Mouse (Mus musculus) NIH3T3 (cell line): ENCODE measurements around the gene Ankrd12.
"Not testable (repeated sequence)": the region's sequence is repeated elsewhere in the genome, so short reads cannot be mapped to it uniquely, and the experiment has no call there.

Experiments
- DNase-seq: peaks from one replicate; pipeline ENCODE4 v3.0.0-alpha.2; 2012; ENCODE audit warnings: low read depth

Gene Ankrd12

DNA sequence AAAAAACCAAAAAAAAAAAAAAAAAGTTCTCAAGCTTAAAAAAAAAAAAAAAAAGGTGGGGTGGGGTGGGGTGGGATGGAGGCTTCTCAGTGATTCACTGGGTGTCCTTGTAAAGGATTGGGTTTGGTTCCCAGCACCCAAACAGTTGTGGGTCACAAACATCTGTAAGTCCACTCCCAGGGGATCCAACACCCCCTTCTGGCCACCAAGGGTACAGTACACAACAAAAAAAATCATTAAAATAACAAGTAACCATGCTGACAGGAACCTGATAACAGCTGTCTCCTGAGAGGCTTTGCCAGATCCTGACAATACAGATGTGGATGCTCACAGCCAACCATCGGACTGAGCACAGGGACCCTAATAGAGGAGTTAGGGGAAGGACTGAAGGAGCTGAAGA lies 7.6 kb upstream of the Ankrd12 start:
- peak; percentile 18 for DNase-seq

DNA sequence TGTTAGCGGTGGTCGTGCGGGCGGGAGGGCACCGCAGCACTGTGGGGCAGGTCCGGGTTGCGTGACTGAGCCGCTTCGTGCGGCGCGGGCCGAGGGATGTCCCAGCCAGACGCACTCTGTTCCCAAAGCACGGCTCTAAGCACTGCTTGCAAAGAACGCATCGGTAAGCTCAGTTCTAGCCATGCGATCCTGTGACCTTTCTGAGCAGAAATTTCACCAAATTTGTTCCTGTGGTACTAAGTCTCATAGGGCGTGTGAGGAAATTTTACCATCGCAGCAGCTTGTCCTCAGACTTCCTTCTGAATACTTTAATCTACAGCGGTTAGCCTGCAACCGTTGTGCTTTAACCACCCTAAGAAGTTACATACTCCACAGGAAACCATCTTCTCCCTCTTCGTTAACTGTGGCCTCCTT lies 555 bp upstream of the Ankrd12 start:
- DNase-seq: no peak

DNA sequence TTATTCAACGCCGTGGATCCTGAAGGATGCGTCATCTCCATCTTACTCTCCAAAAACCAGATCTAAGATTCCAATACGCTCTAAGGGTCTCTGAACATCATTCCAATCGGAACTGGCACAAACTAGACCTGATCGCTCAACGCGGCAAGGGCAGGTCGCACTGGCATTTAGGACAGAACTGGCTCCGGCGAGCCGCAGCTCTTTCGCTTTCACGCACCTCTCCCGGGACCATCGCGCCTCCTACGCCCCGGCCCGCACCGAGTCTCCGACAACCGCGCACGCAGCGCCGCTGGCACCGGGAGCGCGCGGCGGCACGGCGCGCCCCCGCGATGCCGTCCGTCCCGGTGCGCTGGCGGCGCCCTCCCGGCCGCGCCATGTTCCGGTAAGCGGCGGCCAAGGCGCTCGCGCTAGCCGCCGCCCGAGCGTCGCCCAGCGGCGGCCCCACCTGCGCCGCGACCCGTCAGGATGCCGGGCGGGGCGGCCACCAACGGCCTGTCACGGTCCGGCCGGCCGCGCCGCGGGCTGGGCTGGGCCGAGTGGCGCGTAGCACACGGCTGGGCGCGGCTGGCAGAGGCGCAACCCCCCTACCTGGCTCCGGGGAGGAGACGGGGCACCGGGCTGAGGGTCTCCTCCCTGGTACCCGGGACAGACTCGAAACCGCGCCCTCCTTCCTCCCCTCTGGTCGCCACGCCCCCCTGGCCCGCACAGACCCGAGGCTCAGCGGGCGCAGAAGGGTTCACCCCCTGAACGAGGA lies 538 bp downstream of the Ankrd12 start:
- peak; percentile 68 for DNase-seq

GRCm38 (mm10) chr17:66075827-66076173 lies 1.1 kb downstream of the Ankrd12 start:
- no peak for DNase-seq

- DNase-seq: no peak
Observed at GRCm38 (mm10) chr17:66073971-66074370, 2.9 kb downstream of the Ankrd12 start.

DNA sequence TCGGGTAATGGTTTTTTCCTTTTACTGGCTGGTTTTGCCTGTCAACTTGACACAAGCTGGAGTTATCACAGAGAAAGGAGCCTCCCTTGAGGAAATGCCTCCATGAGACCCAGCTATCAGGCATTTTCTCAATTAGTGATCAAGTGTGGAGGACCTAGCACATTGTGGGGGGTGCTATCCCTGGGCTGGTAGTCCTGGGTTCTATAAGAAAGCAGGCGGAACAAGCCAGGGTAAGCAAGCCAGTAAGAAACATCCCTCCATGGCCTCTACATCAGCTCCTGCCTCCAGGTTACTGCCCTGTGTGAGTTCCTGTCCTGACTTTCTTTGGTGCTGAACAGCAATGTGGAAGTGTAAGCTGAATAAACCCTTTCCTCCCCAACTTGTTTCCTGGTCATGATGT lies 7.9 kb downstream of the Ankrd12 start:
- DNase-seq: not testable (repeated sequence)

GRCm38 (mm10) chr17:66065115-66065514 lies 11.8 kb downstream of the Ankrd12 start:
- no peak for DNase-seq

DNA sequence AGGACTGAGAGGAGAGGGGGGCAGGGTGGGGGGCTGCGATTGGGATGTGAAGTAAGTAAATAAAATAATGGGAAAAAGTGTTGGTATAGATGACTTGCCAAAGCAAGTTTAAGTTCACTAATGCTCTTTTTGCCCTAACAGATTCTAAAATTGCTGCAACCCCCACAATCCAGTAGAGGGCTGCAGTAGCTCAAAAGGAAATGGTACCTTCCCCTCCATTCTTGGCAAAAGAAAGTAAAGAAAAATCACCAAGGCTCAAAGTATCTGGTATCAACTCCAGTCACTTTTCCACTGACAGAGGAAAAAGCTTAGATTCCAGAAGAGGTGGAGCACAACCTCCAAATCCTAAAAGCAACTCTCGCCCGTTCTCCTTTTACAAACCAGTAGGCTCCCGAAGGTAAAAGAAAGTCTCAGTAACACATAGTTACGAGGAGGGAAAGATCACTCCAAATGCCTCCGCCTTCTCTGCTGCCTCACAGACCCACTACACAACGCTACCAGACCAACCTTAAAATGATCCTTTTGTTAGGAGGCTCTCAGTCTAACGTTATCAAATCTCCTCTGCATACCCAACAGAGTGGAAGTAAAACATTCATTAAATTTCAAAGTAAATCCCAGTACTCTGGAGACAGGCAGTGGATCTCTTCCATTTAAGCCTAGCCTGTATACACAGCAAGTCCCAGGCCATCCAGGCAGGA lies 15.5 kb downstream of the Ankrd12 start:
- peak; percentile 16 for DNase-seq

GRCm38 (mm10) chr17:66058160-66058559 lies 18.7 kb downstream of the Ankrd12 start:
- DNase-seq: no peak

GRCm38 (mm10) chr17:66057145-66057544 lies 19.7 kb downstream of the Ankrd12 start:
- no peak for DNase-seq

DNA sequence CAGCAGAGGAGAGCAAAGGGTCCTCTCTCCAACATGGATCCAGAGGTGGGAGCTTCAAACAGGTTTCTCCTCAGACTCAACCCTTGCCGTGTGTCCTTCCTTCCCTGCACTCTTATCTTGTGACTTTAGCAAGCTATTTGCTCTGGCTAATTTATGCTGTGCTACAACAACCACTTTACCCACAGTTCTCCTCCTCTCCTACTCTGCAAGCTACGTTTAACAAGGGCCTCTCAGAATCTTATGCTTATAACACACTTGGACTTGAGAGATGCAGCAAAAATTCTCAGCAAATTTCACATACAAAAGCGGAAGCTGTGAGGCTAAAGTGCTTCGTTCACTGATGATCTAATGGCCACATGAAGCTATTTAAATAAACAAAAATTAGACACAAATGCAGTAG lies 23.5 kb downstream of the Ankrd12 start:
- DNase-seq: no peak

DNA sequence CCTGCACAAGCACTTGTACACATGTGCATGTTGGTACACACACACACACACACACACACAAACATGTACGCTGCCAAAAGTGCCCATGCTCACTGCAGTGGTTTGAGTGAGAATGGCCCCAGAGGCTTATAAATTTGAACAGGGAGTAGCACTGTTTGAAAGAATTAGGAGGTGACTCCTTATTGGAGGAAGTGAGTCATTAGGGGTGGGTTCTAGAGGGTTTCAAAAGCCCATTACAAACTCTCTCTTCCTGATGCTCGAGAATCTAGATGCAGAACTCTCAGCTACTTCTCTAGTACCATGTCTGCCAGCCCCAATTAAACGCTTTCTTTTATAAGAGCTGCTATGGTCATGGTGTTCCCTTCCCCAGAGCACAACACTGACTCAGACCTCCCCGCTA lies 28.1 kb downstream of the Ankrd12 start:
- no peak for DNase-seq

GRCm38 (mm10) chr17:66048199-66048598 lies 28.7 kb downstream of the Ankrd12 start:
- no peak for DNase-seq

DNA sequence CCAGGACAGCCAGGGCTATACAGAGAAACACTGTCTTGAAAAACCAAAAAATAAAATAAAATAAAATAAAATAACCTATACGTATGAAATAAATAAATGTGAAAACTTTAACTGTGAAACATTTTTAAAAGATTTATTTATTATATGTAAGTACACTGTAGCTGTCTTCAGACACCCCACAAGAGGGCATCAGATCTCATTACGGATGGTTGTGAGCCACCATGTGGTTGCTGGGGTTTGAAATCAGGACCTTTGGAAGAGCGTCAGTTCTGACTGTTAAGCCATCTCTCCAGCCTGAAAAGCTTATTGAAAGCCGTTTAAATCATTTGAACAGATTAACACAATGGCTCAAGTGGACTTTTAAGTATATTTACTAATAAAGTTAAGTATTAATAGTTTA lies 33.2 kb downstream of the Ankrd12 start:
- not testable (repeated sequence) for DNase-seq

DNA sequence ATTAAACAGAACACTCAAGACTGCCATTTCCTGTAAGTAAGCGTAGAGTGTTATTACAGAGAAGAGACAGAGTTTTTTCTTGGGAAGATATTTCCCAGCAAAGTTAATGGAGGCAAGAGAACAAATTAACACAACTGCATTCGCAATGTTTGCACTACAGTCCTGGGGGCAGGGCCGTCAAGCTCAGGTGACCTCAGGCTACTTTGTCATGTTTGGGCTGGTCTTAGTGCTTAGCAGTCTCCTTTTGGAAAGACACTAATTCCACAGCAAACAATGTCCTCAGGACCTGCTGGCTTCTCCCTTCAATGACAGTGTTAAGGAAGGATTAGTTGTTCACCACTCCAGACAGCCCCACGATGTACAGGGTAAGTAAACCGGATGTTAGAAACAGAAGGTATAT lies 35.9 kb downstream of the Ankrd12 start:
- no peak for DNase-seq

DNA sequence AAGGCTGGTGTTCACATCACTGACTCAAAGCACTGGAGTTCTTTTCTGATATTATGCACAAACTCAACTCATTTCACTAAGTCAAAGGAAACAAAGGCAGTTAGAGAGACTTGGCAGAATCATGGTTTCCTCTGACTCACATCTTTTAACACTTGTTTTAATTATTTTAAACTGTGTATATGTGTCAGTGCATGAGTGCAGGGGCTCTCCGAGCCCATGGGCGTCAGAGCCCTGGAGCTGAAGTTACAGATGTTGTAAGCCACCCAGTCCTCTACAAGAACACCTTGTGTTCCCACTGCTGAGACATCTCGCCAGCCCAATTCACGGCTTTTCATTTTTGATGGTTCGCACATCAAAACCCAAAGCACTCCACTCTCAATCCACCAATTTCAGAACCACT lies 43.6 kb downstream of the Ankrd12 start:
- DNase-seq: no peak

DNA sequence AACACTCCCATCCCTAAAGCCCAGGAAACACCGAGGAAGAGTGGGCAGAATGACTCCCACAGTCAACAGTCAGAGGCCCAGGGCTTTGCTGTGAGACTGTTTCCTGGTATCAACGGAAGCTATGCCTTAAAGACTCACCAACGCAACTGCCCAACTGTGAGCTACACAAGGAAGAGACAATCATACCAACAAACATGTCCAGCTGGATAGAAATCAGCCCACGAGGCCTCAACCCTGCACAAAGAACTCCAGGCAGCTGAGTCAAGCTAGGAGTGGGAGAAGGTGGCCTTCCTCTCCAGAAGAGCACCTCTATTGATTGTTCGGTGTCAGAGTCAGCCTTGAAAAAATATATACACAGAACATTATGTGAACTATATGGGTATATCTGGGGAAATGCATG lies 44.9 kb downstream of the Ankrd12 start:
- DNase-seq: no peak

DNA sequence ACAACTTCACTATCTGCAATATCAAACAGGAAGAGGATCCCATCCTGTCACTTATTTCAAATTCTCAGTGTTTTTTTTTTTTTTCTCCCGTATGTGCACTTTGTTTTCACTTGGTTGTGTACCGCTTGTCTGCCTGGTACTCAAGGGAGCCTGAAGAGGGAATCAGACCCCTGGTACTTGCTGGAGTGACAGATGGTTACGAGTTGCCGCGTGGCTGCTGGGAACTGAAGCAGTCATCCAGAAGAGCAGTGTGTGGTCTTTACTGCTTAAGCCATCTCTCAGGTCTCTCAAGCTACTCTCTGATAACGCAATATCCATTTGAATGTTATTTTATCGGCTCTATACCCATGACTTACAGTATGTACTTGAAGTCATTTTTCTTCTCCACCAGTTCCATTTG lies 52.7 kb downstream of the Ankrd12 start:
- no peak for DNase-seq

GRCm38 (mm10) chr17:66011790-66012189 lies 65.1 kb downstream of the Ankrd12 start:
- no peak for DNase-seq

DNA sequence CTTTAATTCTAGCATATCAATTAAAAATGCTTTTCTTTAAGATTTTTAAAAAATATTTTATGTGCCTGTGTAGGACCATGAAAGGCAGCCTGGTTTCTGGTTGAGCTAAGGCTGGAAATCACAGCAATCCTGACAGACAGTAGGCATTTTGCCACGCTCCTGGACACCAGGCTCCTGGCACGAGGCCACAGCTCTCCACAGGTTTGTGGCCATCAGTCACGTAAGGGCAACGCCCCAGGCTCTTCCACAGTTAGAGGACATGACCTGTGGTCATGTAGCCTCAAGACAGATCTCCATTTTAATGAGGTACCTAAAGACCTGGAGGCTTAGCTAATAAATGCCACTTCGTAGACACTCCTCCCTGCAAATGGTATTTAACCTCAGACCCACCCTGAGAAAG lies 69.0 kb downstream of the Ankrd12 start:
- DNase-seq: no peak

GRCm38 (mm10) chr17:66007473-66007872 lies 69.4 kb downstream of the Ankrd12 start:
- DNase-seq: no peak

GRCm38 (mm10) chr17:65988151-65988820 lies 88.6 kb downstream of the Ankrd12 start:
- DNase-seq: no peak

- DNase-seq: not testable (repeated sequence)
Observed at GRCm38 (mm10) chr17:65976720-65977119, 100.2 kb downstream of the Ankrd12 start.
